Mouse (Mus musculus) neural tube, embryonic 11.5 days (tissue): ENCODE measurements around the gene Palm3. TPM values are rescaled to one million over a fixed set of nuclear protein-coding genes. Genes with fewer than 3 reads are reported as not detected.
A peak's percentile ranks its signal among the peaks of the same experiment; 100 is the strongest.

Source experiments
- ATAC-seq: fragments of 200-750 bp; cut with Nextera tagmentation; 2 replicates; pipeline ENCODE4 v1.8.0; 2017; ENCODE audit warnings: moderate number of reproducible peaks, mild to moderate bottlenecking, moderate TSS enrichment, moderate library complexity; ENCODE audit not compliant: insufficient read depth, low FRiP score, low TSS enrichment
- DNase-seq: peaks from one replicate; pipeline ENCODE4 v3.0.0-alpha.2; 2015; ENCODE audit warnings: low spot score
- H3K27ac ChIP-seq: fragments of 300-500 bp; sonication (generic); 2 replicates; pipeline ENCODE4 v1.5.1; 2014; ENCODE audit warnings: low read depth, mild to moderate bottlenecking, low read length
- H3K27me3 ChIP-seq: fragments of 300-500 bp; sonication (generic); 2 replicates; pipeline ENCODE4 v1.6.1; 2014; ENCODE audit warnings: mild to moderate bottlenecking, low read length, mixed read lengths; ENCODE audit not compliant: control insufficient read depth, insufficient read depth
- H3K36me3 ChIP-seq: fragments of 300-500 bp; sonication (generic); 2 replicates; pipeline ENCODE4 v1.6.1; 2014; ENCODE audit warnings: mild to moderate bottlenecking, low read length, moderate library complexity, mixed read lengths; ENCODE audit not compliant: control insufficient read depth, insufficient read depth
- H3K4me1 ChIP-seq: fragments of 300-500 bp; sonication (generic); 2 replicates; pipeline ENCODE4 v1.6.1; 2014; ENCODE audit warnings: low read length, mixed read lengths; ENCODE audit not compliant: control insufficient read depth, insufficient read depth
- H3K4me2 ChIP-seq: fragments of 300-500 bp; sonication (generic); 2 replicates; pipeline ENCODE4 v1.6.1; 2014; ENCODE audit warnings: low read depth, mild to moderate bottlenecking, moderate library complexity
- H3K4me3 ChIP-seq: fragments of 300-500 bp; sonication (generic); 2 replicates; pipeline ENCODE4 v1.5.1; 2014; ENCODE audit warnings: low read depth, low read length
- H3K9ac ChIP-seq: fragments of 300-500 bp; sonication (generic); 2 replicates; pipeline ENCODE4 v1.6.1; 2014; ENCODE audit warnings: mild to moderate bottlenecking, low read length
- H3K9me3 ChIP-seq: fragments of 300-500 bp; sonication (generic); 2 replicates; pipeline ENCODE4 v1.6.1; 2016; ENCODE audit warnings: low read length; ENCODE audit not compliant: control insufficient read depth
- WGBS: fragments of 180-500 bp; shearing (Covaris S2); extraction: QIAGEN DNeasy Blood & Tissue Kit; methylation state at CpG from one replicate; pipeline ENCODE4 v1.1.7; 2014; 5-methylcytosine and 5-hydroxymethylcytosine counted together
- polyA plus RNA-seq: library from polyadenylated mRNA; unstranded; fragments of >200 nt; fragmentation: Nextera tagmentation; extraction: Ambion mirVana; gene quantifications from 2 replicates; pipeline ENCODE4 v1.2.1, GENCODE M21; 2014

Palm3 gene
- polyA plus RNA-seq, 1 experiment from 2014 or later, result 4.4 TPM

DNA sequence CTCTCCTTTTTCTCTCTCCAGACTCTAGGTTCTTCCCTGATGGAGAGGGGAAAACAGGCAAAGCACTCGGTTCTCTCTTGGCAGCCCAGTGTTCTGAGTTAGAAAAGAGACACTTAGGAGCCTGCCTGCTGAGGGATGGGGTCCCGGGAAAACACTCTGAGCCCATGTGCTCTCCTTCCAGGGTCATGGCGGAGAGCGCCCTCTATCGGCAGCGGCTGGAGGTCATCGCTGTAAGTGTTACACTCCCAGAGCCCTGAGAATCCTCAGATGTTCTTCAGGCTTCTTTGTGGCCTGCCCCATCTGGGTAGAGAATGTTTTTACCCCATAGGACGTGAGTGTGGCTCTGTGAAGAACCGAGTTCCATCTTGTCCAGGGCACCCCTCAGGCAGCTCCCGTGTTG lies 2.9 kb downstream of the Palm3 start:
- Histone ChIP-seq H3K4me3 (no peak overlapping the region), H3K9ac (no peak overlapping the region), H3K36me3 (no peaks in the 10 kb centered on the region), H3K4me1 (peaks cover 3% of the 10 kb centered on the region; the same call in 1 of the 2 replicates), H3K27ac (no peak overlapping the region), H3K9me3 (no peaks in the 10 kb centered on the region), H3K4me2 (no peak overlapping the region), H3K27me3 (peaks cover 34% of the 10 kb centered on the region)
- WGBS, result 9% methylated on average over 10 of the region's 10 CpGs
- DNase-seq (peak; percentile 69), ATAC-seq (no peak)

- H3K4me1 ChIP-seq, result peaks cover 3% of the 10 kb centered on the region; the same call in 1 of the 2 replicates
- no peaks in the 10 kb centered on the region for H3K9me3 ChIP-seq
- H3K27me3 ChIP-seq, result peaks cover 34% of the 10 kb centered on the region
- no peaks in the 10 kb centered on the region for H3K36me3 ChIP-seq
- no peak overlapping the region for H3K27ac ChIP-seq
- ATAC-seq (peak; percentile 78), DNase-seq (peak; percentile 82)
- 1% methylated on average over 41 of the region's 41 CpGs for WGBS
- peak overlapping the region; percentile 56 for H3K9ac ChIP-seq
- H3K4me2 ChIP-seq, result peak overlapping the region; percentile 72
- H3K4me3 ChIP-seq, result peak overlapping the region; percentile 43
Observed at GRCm38 (mm10) chr8:84025863-84026262, 4.6 kb downstream of the Palm3 start.

DNA sequence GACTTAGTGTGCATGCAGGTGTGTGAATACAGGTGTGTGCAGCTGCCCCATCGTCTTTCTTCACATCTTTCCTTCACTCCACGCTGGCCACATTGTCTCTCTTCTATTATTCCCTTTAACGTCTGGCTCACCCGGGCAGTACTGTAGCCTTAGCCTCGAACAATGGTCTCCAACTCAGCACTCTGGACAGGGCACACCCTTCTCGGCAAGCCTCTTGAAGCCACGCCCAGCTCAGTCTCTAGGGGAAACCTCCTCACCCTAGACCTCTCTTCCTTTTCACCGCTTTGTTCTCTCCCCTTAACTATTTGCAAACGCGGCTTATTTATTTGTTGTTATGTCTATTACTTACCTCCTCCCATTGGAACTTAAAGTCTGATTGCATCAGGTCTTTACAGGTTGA lies 6.2 kb downstream of the Palm3 start:
- DNase-seq (no peak), ATAC-seq (no peak)
- H3K9ac ChIP-seq, result no peak overlapping the region
- no peak overlapping the region for H3K4me2 ChIP-seq
- no peaks in the 10 kb centered on the region for H3K9me3 ChIP-seq
- no peak overlapping the region for H3K27ac ChIP-seq
- H3K27me3 ChIP-seq, result peaks cover 28% of the 10 kb centered on the region
- H3K4me1 ChIP-seq, result no peaks in the 10 kb centered on the region
- 11% methylated on average over 10 of the region's 10 CpGs for WGBS
- H3K36me3 ChIP-seq, result no peaks in the 10 kb centered on the region
- no peak overlapping the region for H3K4me3 ChIP-seq

GRCm38 (mm10) chr8:84029272-84029671 lies 8.0 kb downstream of the Palm3 start:
- Histone ChIP-seq H3K27me3 (peaks cover 28% of the 10 kb centered on the region), H3K4me2 (no peak overlapping the region), H3K27ac (no peak overlapping the region), H3K4me3 (no peak overlapping the region), H3K9me3 (no peaks in the 10 kb centered on the region), H3K36me3 (no peaks in the 10 kb centered on the region), H3K4me1 (no peaks in the 10 kb centered on the region), H3K9ac (no peak overlapping the region)
- WGBS, result 88% methylated on average over 5 of the region's 5 CpGs
- ATAC-seq (no peak), DNase-seq (no peak)

DNA sequence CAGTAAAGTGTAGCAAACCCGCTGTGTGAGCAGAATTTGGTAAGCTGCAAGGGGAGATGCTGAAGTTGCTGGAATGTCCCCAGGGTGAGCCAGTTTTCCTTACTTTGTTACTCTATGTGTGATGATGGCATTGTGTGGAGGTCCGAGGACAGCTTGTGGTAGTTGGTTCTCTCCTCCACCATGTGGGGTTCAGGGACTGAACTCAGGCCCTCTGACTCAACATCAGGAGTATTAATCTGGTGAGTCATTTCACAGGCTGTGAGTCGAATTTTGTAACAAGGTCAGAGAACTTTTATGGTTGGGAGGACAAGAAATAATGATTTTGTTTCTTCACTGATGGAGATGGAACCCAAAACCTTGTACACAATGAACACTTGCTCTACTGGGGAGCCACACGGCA lies 11.5 kb downstream of the Palm3 start:
- Histone ChIP-seq H3K9ac (no peak overlapping the region), H3K9me3 (no peaks in the 10 kb centered on the region), H3K27me3 (0 out of 2 replicates have a peak, but pooled peaks cover 6% of the 10 kb centered on the region), H3K4me1 (no peaks in the 10 kb centered on the region), H3K27ac (no peak overlapping the region), H3K36me3 (no peaks in the 10 kb centered on the region), H3K4me3 (no peak overlapping the region), H3K4me2 (no peak overlapping the region)
- DNase-seq (no peak), ATAC-seq (no peak)
- WGBS, result 76% methylated on average over 4 of the region's 4 CpGs

GRCm38 (mm10) chr8:84038015-84038414 lies 16.7 kb downstream of the Palm3 start:
- H3K27ac ChIP-seq, result no peak overlapping the region
- H3K9me3 ChIP-seq, result no peaks in the 10 kb centered on the region
- H3K4me2 ChIP-seq, result no peak overlapping the region
- 80% methylated on average over 5 of the region's 5 CpGs for WGBS
- H3K4me3 ChIP-seq, result no peak overlapping the region
- H3K9ac ChIP-seq, result no peak overlapping the region
- peaks cover 5% of the 10 kb centered on the region; the same call in 1 of the 2 replicates for H3K4me1 ChIP-seq
- DNase-seq (no peak), ATAC-seq (no peak)
- H3K36me3 ChIP-seq, result no peaks in the 10 kb centered on the region
- peaks cover 21% of the 10 kb centered on the region for H3K27me3 ChIP-seq

DNA sequence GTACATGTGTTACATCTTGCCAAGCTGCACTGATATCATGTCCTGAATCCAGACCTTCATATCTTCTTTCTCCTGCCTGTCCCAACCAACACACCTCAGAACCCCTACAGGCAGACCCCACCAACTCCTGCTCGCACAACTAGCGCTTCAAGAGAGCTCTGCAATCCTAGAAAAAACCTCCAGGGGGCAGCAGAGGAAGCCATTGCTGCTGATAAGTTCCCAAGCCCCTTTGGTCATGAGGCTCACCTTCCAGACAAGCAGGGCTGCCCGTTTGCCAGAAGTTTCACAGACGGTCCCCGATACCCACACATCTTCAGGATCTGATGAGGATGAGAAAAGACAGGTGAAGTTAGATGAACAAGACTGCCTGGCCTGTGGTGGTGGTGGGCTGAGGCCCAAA lies 17.8 kb downstream of the Palm3 start:
- 10% methylated on average over 5 of the region's 5 CpGs for WGBS
- H3K9me3 ChIP-seq, result no peaks in the 10 kb centered on the region
- H3K27me3 ChIP-seq, result peaks cover 31% of the 10 kb centered on the region

GRCm38 (mm10) chr8:84042066-84042947 lies 21.0 kb downstream of the Palm3 start, which contains the start of gene Il27ra:
Il27ra (minus strand) TSS chr8:84042589.
- no peak within 1 kb of the TSS for H3K27ac ChIP-seq
- peaks cover 46% of the 10 kb centered on the region for H3K27me3 ChIP-seq

More for the DNA sequence above, 17.8 kb downstream of the Palm3 start:
- Histone ChIP-seq H3K4me1 (peaks cover 5% of the 10 kb centered on the region; the same call in 1 of the 2 replicates), H3K4me2 (no peak overlapping the region), H3K9ac (no peak overlapping the region), H3K27ac (no peak overlapping the region), H3K36me3 (no peaks in the 10 kb centered on the region), H3K4me3 (no peak overlapping the region)
- ATAC-seq (no peak), DNase-seq (peak; percentile 85)

GRCm38 (mm10) chr8:84042948-84043342 lies 21.7 kb downstream of the Palm3 start:
- peaks cover 46% of the 10 kb centered on the region for H3K27me3 ChIP-seq

More at GRCm38 (mm10) chr8:84042066-84042947, 21.0 kb downstream of the Palm3 start, which contains the start of gene Il27ra:
- 3% methylated on average over 40 of the region's 40 CpGs for WGBS
- ATAC-seq (peak; percentile 41; the same call in 1 of the 2 replicates), DNase-seq (peak; percentile 76)
- Histone ChIP-seq H3K36me3 (no peaks in the 10 kb centered on the region), H3K9ac (peak within 1 kb of the TSS; percentile 18; the same call in 1 of the 2 replicates), H3K9me3 (no peaks in the 10 kb centered on the region), H3K4me2 (peak within 1 kb of the TSS; percentile 53), H3K4me1 (peaks cover 8% of the 10 kb centered on the region; the same call in 1 of the 2 replicates), H3K4me3 (peak within 1 kb of the TSS; percentile 28)

More at GRCm38 (mm10) chr8:84042948-84043342, 21.7 kb downstream of the Palm3 start:
- 41% methylated on average over 12 of the region's 12 CpGs for WGBS
- no peak overlapping the region for H3K27ac ChIP-seq
- no peak for DNase-seq
- no peak overlapping the region for H3K9ac ChIP-seq
- no peak for ATAC-seq
- peaks cover 8% of the 10 kb centered on the region; the same call in 1 of the 2 replicates for H3K4me1 ChIP-seq
- no peak overlapping the region for H3K4me3 ChIP-seq
- no peaks in the 10 kb centered on the region for H3K36me3 ChIP-seq
- H3K9me3 ChIP-seq, result no peaks in the 10 kb centered on the region
- H3K4me2 ChIP-seq, result no peak overlapping the region
